ENCODE assay signal across 8 mouse cellular contexts in genomic region chr11:25862686-25863085, GRCm38 (mm10).
DNase-seq lines count a peak whose midpoint lies in the region; ATAC-seq and TF ChIP-seq lines count a peak whose summit lies in the region.

No protein-coding gene starts in this region.

- peak; percentile 73 for TF ChIP-seq CTCF in cortical plate, adult 2 months (IDR thresholded peaks at IDR 0.05; ENCODE audit: extremely low read depth, insufficient read depth, low read length)
- peak; percentile 78 for TF ChIP-seq CTCF in heart, adult 2 months (IDR thresholded peaks at IDR 0.05)
- TF ChIP-seq CTCF in kidney, adult 2 months (conservative IDR thresholded peaks at IDR 0.05; ENCODE audit: insufficient read depth, insufficient read length, low read depth, low read length): peak; percentile 84
- TF ChIP-seq CTCF in midbrain, postnatal 0 days (IDR thresholded peaks at IDR 0.05): peak; percentile 89

- H3K4me3 ChIP-seq in cortical plate, adult 2 months (ENCODE audit: insufficient read depth, low read length): peak overlapping the region; percentile 8; the same call in 1 of the 2 replicates
- no peak overlapping the region for H3K4me3 ChIP-seq in heart, adult 2 months
- H3K4me3 ChIP-seq in kidney, adult 2 months (ENCODE audit: insufficient read depth, low read depth, low read length): no peak overlapping the region
- no peak overlapping the region for H3K4me3 ChIP-seq in limb, embryonic 14.5 days (replicated peaks; ENCODE audit: low read length)
- no peak overlapping the region for H3K4me3 ChIP-seq in midbrain, postnatal 0 days (ENCODE audit: low read depth, low read length)
- 0 out of 2 replicates have a peak overlapping the region, but pooled peaks have one; percentile 15 for H3K4me3 ChIP-seq in stomach, embryonic 16.5 days (replicated peaks; ENCODE audit: low read length)

- ATAC-seq in limb, embryonic 14.5 days (ENCODE audit: low FRiP score, low read depth): peak; percentile 79
- peak; percentile 81 for ATAC-seq in midbrain, postnatal 0 days (ENCODE audit: low FRiP score)
- ATAC-seq in stomach, embryonic 16.5 days (ENCODE audit: insufficient read depth, low FRiP score): no peak

- peak overlapping the region; percentile 21; the same call in 1 of the 2 replicates for H3K4me2 ChIP-seq in limb, embryonic 14.5 days (replicated peaks; ENCODE audit: low read depth, low read length, severe bottlenecking)
- H3K4me2 ChIP-seq in midbrain, postnatal 0 days (ENCODE audit: low read depth, low read length, poor library complexity, severe bottlenecking): peak overlapping the region; percentile 20; the same call in 1 of the 2 replicates
- peak overlapping the region; percentile 39 for H3K4me2 ChIP-seq in stomach, embryonic 16.5 days (ENCODE audit: low read depth, low read length)

- no peak for TF ChIP-seq POLR2A in cortical plate, adult 2 months (IDR thresholded peaks at IDR 0.05; ENCODE audit: extremely low read depth, insufficient read depth, low read length)
- TF ChIP-seq POLR2A in heart, adult 2 months (IDR thresholded peaks at IDR 0.05; ENCODE audit: insufficient read depth, low read depth, low read length): no peak
- no peak for TF ChIP-seq POLR2A in kidney, adult 2 months (IDR thresholded peaks at IDR 0.05; ENCODE audit: low read depth, low read length)
- no peak for TF ChIP-seq POLR2A in limb, embryonic 14.5 days (IDR thresholded peaks at IDR 0.05; ENCODE audit: borderline replicate concordance, extremely low read depth, insufficient read depth, insufficient read length)

- H3K27ac ChIP-seq in cortical plate, adult 2 months (ENCODE audit: insufficient read depth, low read length): no peak overlapping the region
- no peak overlapping the region for H3K27ac ChIP-seq in heart, adult 2 months
- H3K27ac ChIP-seq in kidney, adult 2 months (ENCODE audit: insufficient read depth, low read depth, low read length): no peak overlapping the region
- H3K27ac ChIP-seq in limb, embryonic 14.5 days (replicated peaks; ENCODE audit: low read depth, low read length): no peak overlapping the region
- no peak overlapping the region for H3K27ac ChIP-seq in midbrain, postnatal 0 days (ENCODE audit: low read depth, low read length)
- no peak overlapping the region for H3K27ac ChIP-seq in stomach, embryonic 16.5 days (ENCODE audit: low read length)

- peak; percentile 85 for DNase-seq in heart, adult 11 months
- DNase-seq in heart, postnatal 25 days (ENCODE audit: low spot score): no peak
- peak; percentile 34 to 58 for DNase-seq in heart, adult 2 months
- peak; percentile 57 for DNase-seq in kidney, adult 2 months
- DNase-seq in limb, embryonic 14.5 days (ENCODE audit: low spot score): peak; percentile 72
- DNase-seq in midbrain, postnatal 0 days (ENCODE audit: low spot score): peak; percentile 76

- no peaks in the 10 kb centered on the region for H3K9me3 ChIP-seq in limb, embryonic 14.5 days (ENCODE audit: control insufficient read depth, low read length)
- no peaks in the 10 kb centered on the region for H3K9me3 ChIP-seq in midbrain, postnatal 0 days (ENCODE audit: low read length)
- H3K9me3 ChIP-seq in stomach, embryonic 16.5 days (replicated peaks; ENCODE audit: control insufficient read depth, low read length): no peaks in the 10 kb centered on the region

- peaks cover 2% of the 10 kb centered on the region; the same call in 1 of the 2 replicates for H3K4me1 ChIP-seq in cortical plate, adult 2 months (ENCODE audit: control insufficient read depth, insufficient read depth, low read length)
- no peaks in the 10 kb centered on the region for H3K4me1 ChIP-seq in heart, adult 2 months (ENCODE audit: control insufficient read depth, insufficient read depth, low read length)
- H3K4me1 ChIP-seq in kidney, adult 2 months (ENCODE audit: control insufficient read depth, insufficient read depth, low read length): no peaks in the 10 kb centered on the region
- H3K4me1 ChIP-seq in limb, embryonic 14.5 days (ENCODE audit: control insufficient read depth, insufficient read depth, low read length): no peaks in the 10 kb centered on the region; the same call in 1 of the 2 replicates
- no peaks in the 10 kb centered on the region for H3K4me1 ChIP-seq in midbrain, postnatal 0 days (ENCODE audit: insufficient read depth, low read length)
- no peaks in the 10 kb centered on the region for H3K4me1 ChIP-seq in stomach, embryonic 16.5 days (ENCODE audit: control insufficient read depth, insufficient read depth, low read length)

- no peaks in the 10 kb centered on the region for H3K36me3 ChIP-seq in heart, adult 2 months (ENCODE audit: control insufficient read depth, insufficient read depth, low read length)
- no peaks in the 10 kb centered on the region for H3K36me3 ChIP-seq in kidney, adult 2 months (ENCODE audit: control insufficient read depth, insufficient read depth, low read length)
- no peaks in the 10 kb centered on the region for H3K36me3 ChIP-seq in limb, embryonic 14.5 days (ENCODE audit: control insufficient read depth, insufficient read depth, low read length)
- no peaks in the 10 kb centered on the region for H3K36me3 ChIP-seq in midbrain, postnatal 0 days (ENCODE audit: insufficient read depth, low read length)
- H3K36me3 ChIP-seq in stomach, embryonic 16.5 days (ENCODE audit: control insufficient read depth, insufficient read depth, low read length): no peaks in the 10 kb centered on the region

- intact Hi-C loops in heart, postnatal 25 days (cut with DNase I): loop anchor here (5.0 to 10.0 kb wide), 2 partner anchors 1102 to 1810 kb away; no protein-coding TSS in a partner anchor
- intact Hi-C loops in heart, adult 2 months (cut with DNase I): no loop called here

- 14% methylated on average over 9 of the region's 9 CpGs for WGBS in heart, adult 2 months
- 11% methylated on average over 9 of the region's 9 CpGs for WGBS in kidney, adult 2 months
- 6% methylated on average over 9 of the region's 9 CpGs for WGBS in limb, embryonic 14.5 days
- WGBS in midbrain, postnatal 0 days: 13% methylated on average over 9 of the region's 9 CpGs
- WGBS in stomach, embryonic 16.5 days: 10% methylated on average over 9 of the region's 9 CpGs

- H3K27me3 ChIP-seq in heart, adult 2 months (ENCODE audit: control insufficient read depth, insufficient read depth, low read length): no peaks in the 10 kb centered on the region
- no peaks in the 10 kb centered on the region for H3K27me3 ChIP-seq in kidney, adult 2 months (replicated peaks; ENCODE audit: control insufficient read depth, insufficient read depth, low read length)
- no peaks in the 10 kb centered on the region for H3K27me3 ChIP-seq in limb, embryonic 14.5 days (ENCODE audit: control insufficient read depth, insufficient read depth, low read length)
- no peaks in the 10 kb centered on the region for H3K27me3 ChIP-seq in midbrain, postnatal 0 days (ENCODE audit: insufficient read depth, low read length)
- H3K27me3 ChIP-seq in stomach, embryonic 16.5 days (ENCODE audit: control insufficient read depth, insufficient read depth, low read length): no peaks in the 10 kb centered on the region

- no peaks in the 10 kb centered on the region for H3K79me2 ChIP-seq in heart, adult 2 months (replicated peaks; ENCODE audit: control insufficient read depth, insufficient read depth, low read length)

- H3K9ac ChIP-seq in heart, adult 2 months (ENCODE audit: low read depth, low read length): no peak overlapping the region
- H3K9ac ChIP-seq in limb, embryonic 14.5 days (ENCODE audit: low read depth, low read length, severe bottlenecking): no peak overlapping the region
- H3K9ac ChIP-seq in midbrain, postnatal 0 days (replicated peaks; ENCODE audit: low read length, poor library complexity, severe bottlenecking): no peak overlapping the region
- H3K9ac ChIP-seq in stomach, embryonic 16.5 days (ENCODE audit: low read length): peak overlapping the region; percentile 56; the same call in 1 of the 2 replicates

- TF ChIP-seq EP300 in heart, adult 2 months (IDR thresholded peaks at IDR 0.05; ENCODE audit: insufficient read depth, low read depth, low read length): no peak

Comparison
In these comparisons a context has a peak if more than half of its experiments do, and no peak if none do; other contexts are left out.
1. H3K4me3 ChIP-seq: peak in cortical plate, adult 2 months (single experiment) and stomach, embryonic 16.5 days (single experiment); none in heart, adult 2 months (single experiment), kidney, adult 2 months (single experiment), limb, embryonic 14.5 days (single experiment) and midbrain, postnatal 0 days (single experiment).
2. Peak in every context shown above with its lines, with median percentiles within 50 percentile points of each other: CTCF ChIP-seq and H3K4me2 ChIP-seq.